Mouse (Mus musculus) ES-E14 (cell line): ENCODE measurements at regions not wholly inside any gene's neighbourhood (a gene's known extent, or its start where the extent isn't known, plus 50 kb on each side); places are given as distances from the start of the nearest gene placed in this dataset.
"Not testable (repeated sequence)": the region's sequence is repeated elsewhere in the genome, so short reads cannot be mapped to it uniquely, and the experiment has no call there.

Experiments used
- DNase-seq: peaks from one replicate; pipeline ENCODE4 v3.0.0-alpha.2; 2013; ENCODE audit warnings: low read depth, low spot score
- H3K27ac ChIP-seq: 2 replicates; pipeline ENCODE4 v1.5.1; 2012; ENCODE audit warnings: low read depth, mild to moderate bottlenecking, low read length, moderate library complexity, mixed read lengths; ENCODE audit not compliant: poor library complexity, insufficient read depth, severe bottlenecking
- H3K36me3 ChIP-seq: 2 replicates; pipeline ENCODE4 v1.6.1; 2012; ENCODE audit warnings: mild to moderate bottlenecking, low read length, moderate library complexity, mixed read lengths; ENCODE audit not compliant: control insufficient read depth, poor library complexity, insufficient read depth, severe bottlenecking
- H3K4me1 ChIP-seq, 2 experiments: fragments of 150-350 bp in 1 of 2; sonication (generic) in 1 of 2; 2 replicates each; pipeline ENCODE4 v1.6.1; 2012; ENCODE audit warnings: low read length in 2 of 2, mild to moderate bottlenecking in 1 of 2, mixed read lengths in 1 of 2; ENCODE audit not compliant: control insufficient read depth in 2 of 2, insufficient read depth in 2 of 2, poor library complexity in 1 of 2
- H3K4me3 ChIP-seq, 2 experiments: fragments of 150-350 bp in 1 of 2; sonication (generic) in 1 of 2; 2 replicates each; pipeline ENCODE4 v1.5.1; 2012; ENCODE audit warnings: low read length in 2 of 2, low read depth in 1 of 2, mild to moderate bottlenecking in 1 of 2, mixed read lengths in 1 of 2; ENCODE audit not compliant: insufficient read depth in 1 of 2, poor library complexity in 1 of 2, severe bottlenecking in 1 of 2
- H3K9ac ChIP-seq: 2 replicates; pipeline ENCODE4 v1.6.1; 2012; ENCODE audit warnings: low read depth, mild to moderate bottlenecking, low read length, mixed read lengths; ENCODE audit not compliant: poor library complexity, insufficient read depth, severe bottlenecking
- H3K9me3 ChIP-seq: fragments of 150-350 bp; sonication (generic); 2 replicates; pipeline ENCODE4 v1.6.1; 2012; ENCODE audit warnings: low read depth, mild to moderate bottlenecking, low read length; ENCODE audit not compliant: control insufficient read depth, insufficient read depth
- CHD2 ChIP-seq: IDR thresholded peaks from 2 replicates; pipeline ENCODE4 v1.6.1; 2014; ENCODE audit warnings: mild to moderate bottlenecking, low read depth, low read length, inconsistent platforms
- HCFC1 ChIP-seq: IDR thresholded peaks from 2 replicates; pipeline ENCODE4 v1.6.1; 2012; ENCODE audit warnings: low read length, inconsistent platforms, borderline replicate concordance; ENCODE audit not compliant: insufficient read depth
- MAFK ChIP-seq: IDR thresholded peaks from 2 replicates; pipeline ENCODE4 v1.6.1; 2014; ENCODE audit warnings: mild to moderate bottlenecking, low read depth, low read length, inconsistent platforms; ENCODE audit not compliant: insufficient read depth
- ZC3H11A ChIP-seq: IDR thresholded peaks from 2 replicates; pipeline ENCODE4 v1.6.1; 2012; ENCODE audit warnings: low read depth, mild to moderate bottlenecking, inconsistent platforms, low read length, borderline replicate concordance
- ZNF384 ChIP-seq: IDR thresholded peaks from 2 replicates; pipeline ENCODE4 v1.6.1; 2012; ENCODE audit warnings: low read depth, low read length, inconsistent platforms
- in situ Hi-C, 2 experiments: fragments of 600-800 bp; cut with MboI; formaldehyde crosslinking; loops; one replicate each; pipeline ENCODE4 v1.15.1; 2025; ENCODE audit warnings: low sequenced_read_pairs in 2 of 2, inconsistent platforms in 1 of 2; ENCODE audit not compliant: unreplicated experiment in 2 of 2

DNA sequence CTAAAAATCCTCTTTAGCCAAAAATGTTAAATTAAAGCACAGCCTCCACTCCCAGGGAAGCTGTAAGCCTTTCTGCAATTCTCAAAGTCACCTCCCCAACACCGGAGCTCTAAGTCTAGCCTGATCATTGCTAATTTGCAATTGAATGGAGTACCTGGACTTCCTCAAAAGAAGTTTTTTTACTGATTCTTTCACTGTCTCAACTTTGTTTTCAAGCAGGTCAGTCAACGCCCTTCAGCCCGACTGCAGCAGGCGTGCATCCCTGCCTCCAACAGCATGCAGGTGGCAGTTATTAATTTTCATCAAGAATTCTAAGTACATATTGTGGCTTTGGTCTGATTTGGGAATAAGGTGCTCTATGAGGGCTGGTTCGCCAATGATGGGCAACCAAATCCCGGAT is 589.0 kb upstream of the Cadm2 start:
- H3K9ac ChIP-seq, H3K4me1 ChIP-seq, in situ Hi-C loops, DNase-seq, H3K4me3 ChIP-seq, H3K9me3 ChIP-seq, H3K27ac ChIP-seq, H3K36me3 ChIP-seq: not testable (repeated sequence)

DNA sequence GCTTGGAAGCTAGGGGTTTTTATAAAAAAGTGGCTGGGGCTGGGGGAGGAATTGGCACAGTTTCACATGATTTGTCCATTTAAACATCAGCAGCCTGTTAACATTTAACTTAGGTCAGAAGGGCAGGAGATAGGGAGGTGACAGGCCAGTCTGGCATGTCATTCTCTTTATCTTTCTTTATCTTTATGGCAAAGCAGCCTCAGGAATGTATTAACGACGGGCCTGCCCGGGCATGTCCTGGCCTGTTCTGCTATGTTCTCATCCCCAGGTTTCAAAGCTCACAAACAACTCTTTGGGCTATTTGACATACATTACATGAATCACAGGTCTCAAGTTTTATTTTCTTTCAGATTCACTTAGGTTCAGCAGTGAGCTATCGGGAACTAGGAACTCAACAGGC is 584.2 kb upstream of the Cadm2 start:
- H3K9ac ChIP-seq, H3K9me3 ChIP-seq, H3K36me3 ChIP-seq, H3K4me1 ChIP-seq, H3K4me3 ChIP-seq, H3K27ac ChIP-seq, in situ Hi-C loops, DNase-seq: not testable (repeated sequence)

DNA sequence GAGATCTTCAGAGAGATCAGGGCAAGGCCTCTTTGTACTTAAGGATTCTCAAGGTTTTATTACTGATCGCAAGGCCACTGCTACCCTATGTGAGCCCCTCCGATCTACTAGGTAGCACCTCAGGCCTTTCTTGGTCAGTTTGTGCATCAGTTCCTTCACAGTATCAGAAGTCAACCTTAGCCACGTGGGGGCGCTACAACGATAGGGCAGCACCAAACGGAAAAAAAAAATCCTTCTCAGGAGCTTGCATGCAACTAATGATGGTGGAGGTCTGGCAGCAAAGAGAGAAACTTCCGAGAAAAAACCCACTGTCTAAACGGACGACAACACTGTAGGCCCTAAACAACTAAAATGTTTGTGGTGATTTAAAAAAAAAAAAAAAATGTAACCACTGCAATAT is 543.9 kb upstream of the Cadm2 start:
- TF ChIP-seq ZC3H11A (peak; percentile 21; the same call in 1 of the 2 replicates), CHD2 (no peak), ZNF384 (peak; percentile 88)
- no peak overlapping the region for H3K27ac ChIP-seq
- H3K4me1 ChIP-seq = no peaks in the 10 kb centered on the region
- peak; percentile 43 for DNase-seq
- in situ Hi-C loops = no loop called here
- no peak overlapping the region for H3K9ac ChIP-seq
- H3K9me3 ChIP-seq = no peaks in the 10 kb centered on the region
- H3K4me3 ChIP-seq = no peak overlapping the region
- H3K36me3 ChIP-seq = no peaks in the 10 kb centered on the region

DNA sequence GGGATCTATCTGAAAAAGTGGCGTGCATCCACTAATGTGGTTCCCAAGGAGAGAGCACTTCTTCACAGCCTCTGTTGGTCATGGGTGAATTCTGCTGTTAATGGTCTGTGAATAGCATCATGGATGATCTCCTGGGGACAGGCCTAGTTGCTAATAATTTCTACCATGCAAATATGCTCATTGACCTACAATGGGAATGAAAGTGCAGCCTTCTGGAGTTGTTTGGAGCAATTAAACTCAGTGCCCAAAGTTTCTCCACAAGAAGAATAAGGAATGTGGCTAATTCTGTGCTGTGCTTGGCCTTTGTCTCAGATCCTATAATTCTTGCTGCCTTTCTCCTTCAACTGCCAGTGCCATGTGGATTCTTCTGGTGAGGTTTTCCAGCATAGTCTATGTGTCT is 532.8 kb upstream of the Cadm2 start:
- Histone ChIP-seq H3K4me3 (no peak overlapping the region), H3K9me3 (no peaks in the 10 kb centered on the region), H3K27ac (no peak overlapping the region), H3K9ac (no peak overlapping the region), H3K36me3 (no peaks in the 10 kb centered on the region), H3K4me1 (no peaks in the 10 kb centered on the region)
- in situ Hi-C loops = no loop called here
- no peak for DNase-seq
- TF ChIP-seq ZC3H11A (no peak), CHD2 (no peak), HCFC1 (no peak), MAFK (no peak), ZNF384 (no peak)
